Mouse (Mus musculus) kidney, adult 2 months (tissue): Measurements from ENCODE around the gene Arhgef6.

Experiments used
- CTCF ChIP-seq: fragments of 200-500 bp; conservative IDR thresholded peaks from 2 replicates; pipeline ENCODE4 v1.5.1; 2011; ENCODE audit warnings: low read depth, mild to moderate bottlenecking, control low read depth, low read length, moderate library complexity, mixed read lengths; ENCODE audit not compliant: insufficient read depth, insufficient read length
- POLR2A ChIP-seq: fragments of 200-500 bp; IDR thresholded peaks from one replicate; pipeline ENCODE4 v1.6.1; 2011; ENCODE audit warnings: low read depth, low read length, control low read depth

GRCm38 (mm10) chrX:57282184-57282583 lies 56.3 kb downstream of the Arhgef6 start:
- TF ChIP-seq POLR2A = no peak
- no peak for TF ChIP-seq CTCF
